Mouse (Mus musculus) kidney, postnatal 25 days (tissue): Measurements from ENCODE around the gene Ldb2.

ENCODE experiments used
- DNase-seq, 2 experiments: peaks; one replicate each; pipeline ENCODE4 v3.0.0; 2021; ENCODE audit warnings: mixed read lengths in 2 of 2

Ldb2 gene

GRCm38 (mm10) chr5:44714508-44714907 is 85.0 kb downstream of the Ldb2 start:
- no peak for DNase-seq

GRCm38 (mm10) chr5:44713181-44713789 is 86.2 kb downstream of the Ldb2 start:
- no peak for DNase-seq

GRCm38 (mm10) chr5:44711211-44711610 is 88.3 kb downstream of the Ldb2 start:
- DNase-seq = peak; percentile 59 to 66

GRCm38 (mm10) chr5:44710132-44710871 is 89.2 kb downstream of the Ldb2 start:
- no peak for DNase-seq

- DNase-seq = no peak
These were observed 90.2 kb downstream of the Ldb2 start for GRCm38 (mm10) chr5:44709276-44709675.

GRCm38 (mm10) chr5:44707946-44708345 is 91.5 kb downstream of the Ldb2 start:
- no peak for DNase-seq

GRCm38 (mm10) chr5:44706997-44707698 is 92.3 kb downstream of the Ldb2 start:
- peak; percentile 29 to 75 for DNase-seq

- DNase-seq = no peak
These were observed 101.5 kb downstream of the Ldb2 start for GRCm38 (mm10) chr5:44697993-44698392.

GRCm38 (mm10) chr5:44696548-44696947 is 102.9 kb downstream of the Ldb2 start:
- DNase-seq = no peak

GRCm38 (mm10) chr5:44693674-44694073 is 105.8 kb downstream of the Ldb2 start:
- no peak for DNase-seq

GRCm38 (mm10) chr5:44686344-44686743 is 113.1 kb downstream of the Ldb2 start:
- DNase-seq = no peak

GRCm38 (mm10) chr5:44681054-44681638 is 118.3 kb downstream of the Ldb2 start:
- DNase-seq = no peak

- DNase-seq = peak in 1 of 2 experiments; percentile 39
These were observed 121.7 kb downstream of the Ldb2 start for GRCm38 (mm10) chr5:44677814-44678213.

GRCm38 (mm10) chr5:44676145-44676754 is 123.2 kb downstream of the Ldb2 start:
- no peak for DNase-seq

GRCm38 (mm10) chr5:44670336-44670735 is 129.1 kb downstream of the Ldb2 start:
- peak; percentile 35 to 59 for DNase-seq

GRCm38 (mm10) chr5:44667907-44668306 is 131.6 kb downstream of the Ldb2 start:
- DNase-seq = no peak

GRCm38 (mm10) chr5:44667383-44667782 is 132.1 kb downstream of the Ldb2 start:
- no peak for DNase-seq

- no peak for DNase-seq
These were observed 139.8 kb downstream of the Ldb2 start for GRCm38 (mm10) chr5:44659651-44660050.

GRCm38 (mm10) chr5:44656707-44657106 is 142.8 kb downstream of the Ldb2 start:
- no peak for DNase-seq

- no peak for DNase-seq
These were observed 145.1 kb downstream of the Ldb2 start for GRCm38 (mm10) chr5:44654403-44654802.

GRCm38 (mm10) chr5:44646842-44647190 is 152.7 kb downstream of the Ldb2 start:
- no peak for DNase-seq

GRCm38 (mm10) chr5:44645952-44646841 is 153.3 kb downstream of the Ldb2 start:
- no peak for DNase-seq
